Mouse (Mus musculus) hindbrain, embryonic 13.5 days (tissue): ENCODE data around the gene Tmem184c. TPM values are rescaled to one million over a fixed set of nuclear protein-coding genes. Genes with fewer than 3 reads are reported as not detected.

Experiments used
- ATAC-seq: fragments of 200-750 bp; cut with Nextera tagmentation; 2 replicates; pipeline ENCODE4 v1.8.0; 2017; ENCODE audit warnings: moderate TSS enrichment; ENCODE audit not compliant: low FRiP score
- H3K27ac ChIP-seq: fragments of 300-500 bp; sonication (generic); 2 replicates; pipeline ENCODE4 v1.5.1; 2015; ENCODE audit warnings: inconsistent platforms, mild to moderate bottlenecking, moderate library complexity
- H3K27me3 ChIP-seq: fragments of 300-500 bp; sonication (generic); 2 replicates; pipeline ENCODE4 v1.6.1; 2015; ENCODE audit warnings: mild to moderate bottlenecking, inconsistent platforms
- H3K36me3 ChIP-seq: fragments of 300-500 bp; sonication (generic); 2 replicates; pipeline ENCODE4 v1.6.1; 2015; ENCODE audit warnings: mild to moderate bottlenecking, inconsistent platforms
- H3K4me1 ChIP-seq: fragments of 300-500 bp; sonication (generic); replicated peaks from 2 replicates; pipeline ENCODE4 v1.6.1; 2015; ENCODE audit warnings: inconsistent platforms
- H3K4me2 ChIP-seq: fragments of 300-500 bp; sonication (generic); 2 replicates; pipeline ENCODE4 v1.6.1; 2015; ENCODE audit warnings: inconsistent platforms, mild to moderate bottlenecking, moderate library complexity
- H3K4me3 ChIP-seq: fragments of 300-500 bp; sonication (generic); 2 replicates; pipeline ENCODE4 v1.5.1; 2015; ENCODE audit warnings: mild to moderate bottlenecking, inconsistent platforms
- H3K9ac ChIP-seq: fragments of 300-500 bp; sonication (generic); 2 replicates; pipeline ENCODE4 v1.6.1; 2015; ENCODE audit warnings: mild to moderate bottlenecking, inconsistent platforms
- H3K9me3 ChIP-seq: fragments of 300-500 bp; sonication (generic); 2 replicates; pipeline ENCODE4 v1.6.1; 2016; ENCODE audit warnings: inconsistent platforms
- WGBS: fragments of 180-500 bp; shearing (Covaris S2); methylation state at CpG from one replicate; pipeline ENCODE4 v1.1.7; 2015; 5-methylcytosine and 5-hydroxymethylcytosine counted together
- polyA plus RNA-seq: library from polyadenylated mRNA; unstranded; fragments of >200 nt; fragmentation: Nextera tagmentation; extraction: Ambion mirVana; gene quantifications from 2 replicates; pipeline ENCODE4 v1.2.1, GENCODE M21; 2015

The Tmem184c gene
- 65.3 and 65.7 TPM in 2 replicates for polyA plus RNA-seq

- under 1% methylated on average over 36 of the region's 36 CpGs for WGBS
- H3K36me3 ChIP-seq = peaks cover 4% of the 10 kb centered on the region; the same call in 1 of the 2 replicates
Measured at GRCm38 (mm10) chr8:77610374-77610969, at the start of gene Tmem184c. Tmem184c (minus strand) TSS chr8:77610698.

GRCm38 (mm10) chr8:77659534-77660080, 49.1 kb upstream of the Tmem184c start:
- no peak overlapping the region for H3K4me3 ChIP-seq
- no peak overlapping the region for H3K27ac ChIP-seq
- H3K27me3 ChIP-seq = no peaks in the 10 kb centered on the region
- no peaks in the 10 kb centered on the region for H3K36me3 ChIP-seq
- H3K9ac ChIP-seq = no peak overlapping the region
- WGBS = 79% methylated on average over 4 of the region's 4 CpGs
- no peaks in the 10 kb centered on the region for H3K9me3 ChIP-seq
- ATAC-seq = no peak
- no peak overlapping the region for H3K4me2 ChIP-seq
- H3K4me1 ChIP-seq = no peaks in the 10 kb centered on the region

More at GRCm38 (mm10) chr8:77610374-77610969, at the start of gene Tmem184c:
- peak; percentile 98 for ATAC-seq
- Histone ChIP-seq H3K4me1 (peaks cover 19% of the 10 kb centered on the region), H3K9me3 (no peaks in the 10 kb centered on the region), H3K9ac (peak within 1 kb of the TSS; percentile 82), H3K4me2 (peak within 1 kb of the TSS; percentile 67), H3K27ac (peak within 1 kb of the TSS; percentile 84), H3K4me3 (peak within 1 kb of the TSS; percentile 84), H3K27me3 (0 out of 2 replicates have a peak, but pooled peaks cover 8% of the 10 kb centered on the region)

- no peak overlapping the region for H3K4me3 ChIP-seq
- 81% methylated on average over 3 of the region's 3 CpGs for WGBS
- ATAC-seq = no peak
- no peaks in the 10 kb centered on the region for H3K4me1 ChIP-seq
- no peaks in the 10 kb centered on the region for H3K36me3 ChIP-seq
- no peak overlapping the region for H3K9ac ChIP-seq
- no peaks in the 10 kb centered on the region for H3K9me3 ChIP-seq
- H3K27me3 ChIP-seq = no peaks in the 10 kb centered on the region
- H3K27ac ChIP-seq = no peak overlapping the region
- no peak overlapping the region for H3K4me2 ChIP-seq
Measured at GRCm38 (mm10) chr8:77658356-77658755, 47.9 kb upstream of the Tmem184c start.

DNA sequence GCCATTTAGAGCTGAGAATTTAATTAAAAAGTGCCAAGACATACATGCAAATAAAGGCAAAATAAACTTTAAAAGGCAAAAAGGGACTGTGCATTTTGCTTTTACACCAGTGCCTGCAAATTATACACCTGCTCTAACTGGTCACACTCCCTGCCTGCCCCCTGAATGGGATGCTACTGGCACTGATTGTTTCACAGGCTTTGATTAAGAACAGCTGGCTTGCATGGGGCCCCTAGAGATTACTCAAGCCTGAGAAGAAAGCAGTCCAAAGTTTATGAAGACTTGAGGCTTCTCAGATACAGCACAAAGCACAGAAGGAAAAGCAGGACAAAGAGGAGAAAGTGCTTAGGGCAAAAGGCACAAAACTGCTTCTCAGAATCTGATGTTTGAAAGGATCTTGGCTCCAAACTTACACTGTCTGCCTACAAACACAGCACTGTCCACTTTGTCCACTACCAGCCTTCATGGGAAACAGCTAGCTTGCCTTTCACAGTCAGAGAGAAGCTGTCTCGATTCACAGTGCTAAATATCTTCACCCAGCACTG, 40.2 kb upstream of the Tmem184c start:
- Histone ChIP-seq H3K4me3 (no peak overlapping the region), H3K9ac (no peak overlapping the region)
- WGBS = 64% methylated on average over 1 of the region's 1 CpGs

DNA sequence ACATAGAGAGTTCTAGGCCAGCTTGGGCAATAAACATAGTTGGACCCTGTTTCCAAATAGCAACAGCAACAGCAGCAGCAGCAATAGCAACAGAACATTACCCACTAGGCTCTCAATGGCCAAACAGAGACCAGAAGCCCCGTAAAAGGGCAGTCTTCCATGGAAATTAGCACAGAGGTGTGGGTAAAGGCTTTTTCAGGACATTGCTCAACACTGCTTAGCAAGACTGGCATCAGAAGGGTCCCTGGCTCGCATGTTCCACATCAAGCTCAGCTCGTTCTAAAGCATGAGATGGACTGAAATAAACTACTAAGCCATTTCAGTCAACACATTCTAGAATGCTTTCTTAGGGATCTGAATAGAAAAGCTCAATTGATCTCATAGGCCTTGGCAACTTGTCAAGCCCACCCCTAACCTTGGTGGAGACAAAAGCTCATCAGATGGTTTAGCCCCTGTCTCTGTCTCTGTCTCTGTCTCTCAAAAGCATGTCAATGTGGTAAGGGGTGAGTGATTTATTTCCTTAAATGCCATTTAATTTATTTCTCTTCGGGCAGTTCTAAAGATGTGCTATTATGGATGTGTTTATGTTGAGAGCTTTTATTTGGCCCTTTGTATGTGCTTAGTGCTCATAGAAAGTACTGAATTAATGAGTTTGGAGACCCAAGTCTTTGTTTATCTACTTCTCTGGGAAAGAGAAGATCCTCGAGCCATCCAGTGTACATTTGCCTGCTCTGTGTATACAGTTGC, 29.8 kb upstream of the Tmem184c start:
- no peaks in the 10 kb centered on the region for H3K4me1 ChIP-seq
- H3K36me3 ChIP-seq = no peaks in the 10 kb centered on the region
- H3K9me3 ChIP-seq = no peaks in the 10 kb centered on the region
- no peak overlapping the region for H3K4me3 ChIP-seq
- no peak overlapping the region for H3K4me2 ChIP-seq
- H3K27ac ChIP-seq = no peak overlapping the region
- no peaks in the 10 kb centered on the region for H3K27me3 ChIP-seq
- no peak overlapping the region for H3K9ac ChIP-seq
- 59% methylated on average over 5 of the region's 5 CpGs for WGBS
- no peak for ATAC-seq

More for the DNA sequence above, 40.2 kb upstream of the Tmem184c start:
- H3K27me3 ChIP-seq = no peaks in the 10 kb centered on the region
- H3K4me1 ChIP-seq = no peaks in the 10 kb centered on the region
- H3K27ac ChIP-seq = peak overlapping the region; percentile 18; the same call in 1 of the 2 replicates
- no peaks in the 10 kb centered on the region for H3K9me3 ChIP-seq
- H3K4me2 ChIP-seq = no peak overlapping the region
- H3K36me3 ChIP-seq = no peaks in the 10 kb centered on the region
- no peak for ATAC-seq

- Histone ChIP-seq H3K9ac (no peak overlapping the region), H3K36me3 (no peaks in the 10 kb centered on the region), H3K9me3 (no peaks in the 10 kb centered on the region), H3K27me3 (no peaks in the 10 kb centered on the region), H3K4me3 (no peak overlapping the region), H3K27ac (no peak overlapping the region), H3K4me1 (no peaks in the 10 kb centered on the region), H3K4me2 (no peak overlapping the region)
- no peak for ATAC-seq
- 89% methylated on average over 3 of the region's 3 CpGs for WGBS
Measured at GRCm38 (mm10) chr8:77637593-77637992, 27.1 kb upstream of the Tmem184c start.

- Histone ChIP-seq H3K27me3 (no peaks in the 10 kb centered on the region), H3K4me3 (no peak overlapping the region), H3K27ac (no peak overlapping the region), H3K9me3 (no peaks in the 10 kb centered on the region), H3K4me1 (no peaks in the 10 kb centered on the region), H3K4me2 (no peak overlapping the region), H3K9ac (no peak overlapping the region), H3K36me3 (no peaks in the 10 kb centered on the region)
- 78% methylated on average over 5 of the region's 5 CpGs for WGBS
- no peak for ATAC-seq
Measured at GRCm38 (mm10) chr8:77634035-77634434, 23.5 kb upstream of the Tmem184c start.

DNA sequence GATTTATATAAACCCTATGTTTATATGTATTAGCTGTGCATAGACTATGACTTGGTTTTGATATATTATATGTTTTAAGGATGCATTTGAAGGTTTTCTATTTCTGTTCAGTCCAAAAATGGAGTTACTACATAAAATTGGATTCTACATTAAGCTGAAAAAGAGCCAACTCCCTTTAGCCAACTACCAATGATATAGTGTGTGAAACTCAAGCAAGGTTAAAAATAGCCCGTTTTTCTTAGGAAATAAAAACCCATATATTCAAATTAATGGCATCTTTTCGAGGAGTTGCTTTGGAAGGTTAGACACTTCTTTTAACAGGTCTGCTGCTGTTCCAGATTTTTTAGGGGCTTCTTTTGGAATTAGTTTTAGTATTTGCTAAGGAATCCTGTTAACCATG, 22.7 kb upstream of the Tmem184c start:
- Histone ChIP-seq H3K27ac (no peak overlapping the region), H3K4me3 (no peak overlapping the region), H3K36me3 (no peaks in the 10 kb centered on the region), H3K4me2 (no peak overlapping the region), H3K9me3 (no peaks in the 10 kb centered on the region), H3K4me1 (no peaks in the 10 kb centered on the region), H3K27me3 (no peaks in the 10 kb centered on the region), H3K9ac (no peak overlapping the region)
- 84% methylated on average over 2 of the region's 2 CpGs for WGBS
- ATAC-seq = no peak

DNA sequence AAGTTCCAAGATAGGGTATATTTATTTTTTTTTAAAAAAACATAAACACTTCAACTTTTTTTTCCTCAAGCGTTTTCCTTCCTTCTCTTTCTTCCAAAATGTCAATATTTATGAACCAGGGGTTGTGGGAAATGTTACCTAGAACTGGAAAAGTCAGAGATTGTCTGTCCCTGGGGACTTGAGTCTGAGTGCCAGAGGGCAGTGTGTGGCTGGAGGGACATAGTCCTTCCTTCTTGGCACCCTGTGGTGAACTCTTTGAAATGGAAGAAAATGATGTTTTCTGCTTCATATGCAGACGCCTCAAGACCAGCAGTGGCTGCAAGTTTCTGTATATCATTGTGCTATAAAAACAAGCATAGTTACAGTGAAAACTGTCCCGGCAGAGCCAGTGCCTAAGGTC, 20.2 kb upstream of the Tmem184c start:
- H3K4me1 ChIP-seq = no peaks in the 10 kb centered on the region
- H3K27me3 ChIP-seq = no peaks in the 10 kb centered on the region
- no peaks in the 10 kb centered on the region for H3K36me3 ChIP-seq
- no peak overlapping the region for H3K9ac ChIP-seq
- WGBS = 36% methylated on average over 3 of the region's 3 CpGs
- ATAC-seq = no peak
- H3K4me3 ChIP-seq = no peak overlapping the region
- no peak overlapping the region for H3K4me2 ChIP-seq
- no peaks in the 10 kb centered on the region for H3K9me3 ChIP-seq
- H3K27ac ChIP-seq = no peak overlapping the region

GRCm38 (mm10) chr8:77629858-77630537, 19.5 kb upstream of the Tmem184c start:
- Histone ChIP-seq H3K27me3 (no peaks in the 10 kb centered on the region), H3K4me2 (no peak overlapping the region), H3K9ac (no peak overlapping the region), H3K4me3 (no peak overlapping the region), H3K4me1 (no peaks in the 10 kb centered on the region), H3K9me3 (no peaks in the 10 kb centered on the region), H3K36me3 (no peaks in the 10 kb centered on the region), H3K27ac (no peak overlapping the region)
- peak; percentile 95 for ATAC-seq
- WGBS = 19% methylated on average over 15 of the region's 15 CpGs

- H3K36me3 ChIP-seq = no peaks in the 10 kb centered on the region
- H3K9me3 ChIP-seq = no peaks in the 10 kb centered on the region
- no peak overlapping the region for H3K4me2 ChIP-seq
- no peak overlapping the region for H3K27ac ChIP-seq
- no peak overlapping the region for H3K9ac ChIP-seq
- no peaks in the 10 kb centered on the region for H3K27me3 ChIP-seq
- H3K4me3 ChIP-seq = no peak overlapping the region
- 57% methylated on average over 7 of the region's 7 CpGs for WGBS
- no peak for ATAC-seq
- H3K4me1 ChIP-seq = no peaks in the 10 kb centered on the region
Measured at GRCm38 (mm10) chr8:77623677-77624209, 13.2 kb upstream of the Tmem184c start.

GRCm38 (mm10) chr8:77617916-77618315, 7.4 kb upstream of the Tmem184c start:
- Histone ChIP-seq H3K4me2 (no peak overlapping the region), H3K4me3 (no peak overlapping the region), H3K4me1 (peaks cover 5% of the 10 kb centered on the region; the same call in 1 of the 2 replicates), H3K36me3 (no peaks in the 10 kb centered on the region), H3K9me3 (no peaks in the 10 kb centered on the region), H3K27ac (no peak overlapping the region), H3K9ac (no peak overlapping the region), H3K27me3 (0 out of 2 replicates have a peak, but pooled peaks cover 8% of the 10 kb centered on the region)
- 71% methylated on average over 2 of the region's 2 CpGs for WGBS
- ATAC-seq = no peak
